Mouse (Mus musculus): ENCODE results near the gene 2410002F23Rik. TPM values are rescaled to one million over a fixed set of nuclear protein-coding genes. Genes with fewer than 3 reads are reported as not detected.
"Not testable (repeated sequence)": the region's sequence is repeated elsewhere in the genome, so short reads cannot be mapped to it uniquely, and the experiment has no call there.

2410002F23Rik gene
- total RNA-seq (2014; fragmentation: Nextera tagmentation) (113 and 114 TPM in 2 replicates), total RNA-seq (2017) (79.9 and 90.4 TPM in 2 replicates), polyA plus RNA-seq (2012) (276 and 317 TPM in 2 replicates)

DNA sequence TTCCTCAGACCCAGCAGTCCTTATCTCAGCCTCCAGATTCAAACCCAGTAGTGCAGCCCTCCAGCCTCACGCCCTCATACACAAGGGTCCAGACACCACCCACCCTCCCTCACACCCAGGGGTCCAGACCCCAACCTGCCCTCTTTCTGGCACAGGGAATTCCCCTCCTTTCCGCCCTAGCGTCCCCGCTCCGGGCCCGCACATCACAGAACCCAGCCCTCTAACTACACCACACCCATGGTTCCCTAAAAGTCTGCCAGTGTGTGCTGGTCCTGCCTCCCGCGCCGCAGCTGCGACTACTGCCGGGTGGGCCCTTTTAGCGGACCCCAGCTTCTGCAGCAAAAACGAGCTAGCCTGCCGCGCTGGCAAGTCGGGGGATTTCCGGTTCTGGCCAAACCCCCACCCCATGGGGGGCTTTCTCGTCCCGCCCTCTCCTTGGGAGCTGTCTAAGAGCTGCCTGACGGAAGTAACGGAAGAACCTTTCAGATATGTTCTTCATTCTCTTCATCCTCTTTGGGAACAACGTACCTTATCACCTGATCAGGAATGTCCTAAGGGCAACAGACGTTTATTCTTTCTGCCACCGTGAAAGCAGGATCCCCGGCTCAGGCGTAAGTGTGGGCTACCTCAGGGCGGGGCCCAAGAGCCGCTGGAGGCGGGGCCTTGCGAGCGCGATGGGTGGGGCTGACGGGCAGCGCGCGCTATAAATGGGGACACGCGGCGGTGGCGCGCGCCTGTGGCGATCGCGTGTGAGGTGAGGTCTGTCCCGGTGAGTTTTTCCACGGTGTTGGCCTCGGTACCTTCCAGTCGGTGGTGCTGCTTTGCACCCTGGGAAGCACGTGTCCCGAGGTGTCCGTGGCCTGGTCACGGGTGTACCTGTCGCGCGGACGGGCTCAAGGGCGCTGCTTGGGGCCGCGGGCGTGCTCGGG is at the start of gene 2410002F23Rik, which contains the start of gene 1700028J19Rik:
Gene 2410002F23Rik, plus strand, starts transcription at position 668 of the 929 bp plus-strand sequence.
Gene 1700028J19Rik, minus strand, starts transcription at position 641 of the 929 bp plus-strand sequence.
- Histone ChIP-seq H3K36me3 (replicated peaks) (peaks cover 42% of the 10 kb centered on the region), H3K4me3 (ENCODE audit: low read depth, low read length) (peak within 1 kb of the TSS; percentile 99), H3K4me1 (ENCODE audit: insufficient read depth, low read depth, low read length) (peaks cover 42% of the 10 kb centered on the region), H3K27me3 (ENCODE audit: insufficient read depth, low read length) (peaks cover 3% of the 10 kb centered on the region; the same call in 1 of the 2 replicates), H3K9me3 (replicated peaks) (no peaks in the 10 kb centered on the region)
- peak; percentile 62 for ATAC-seq (ENCODE audit: extremely low read depth, insufficient number of reproducible peaks, low FRiP score, poor library complexity, severe bottlenecking)
- TF ChIP-seq POLR2AphosphoS5 (IDR thresholded peaks at IDR 0.05; ENCODE audit: insufficient replicate concordance, low read depth, low read length) (peak; percentile 94; the same call in 1 of the 2 replicates), CTCF (IDR thresholded peaks at IDR 0.05; ENCODE audit: low read depth, low read length) (no peak)
- peak; percentile 90 for DNase-seq (ENCODE audit: low spot score)

DNA sequence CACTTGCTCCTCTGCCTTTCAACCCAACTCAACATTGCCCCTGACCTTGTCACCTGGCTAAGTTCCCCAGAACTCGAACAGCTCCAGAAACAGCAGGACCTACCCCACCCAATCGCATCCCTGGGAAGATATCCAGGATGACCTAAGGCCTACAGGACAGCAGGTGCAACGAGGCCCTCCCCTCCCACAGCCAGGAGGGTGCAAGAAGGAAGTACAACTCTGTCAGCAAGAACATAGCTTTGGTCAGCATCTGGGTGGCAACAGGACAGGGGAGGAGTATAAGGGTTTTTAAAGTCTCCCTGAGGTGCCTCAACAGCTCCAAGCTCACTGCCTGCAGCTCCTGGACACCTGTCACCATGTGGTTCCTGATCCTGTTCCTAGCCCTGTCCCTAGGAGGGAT is 48.6 kb upstream of the 2410002F23Rik start, which contains the start of gene Klk1b3:
Gene Klk1b3, plus strand, starts transcription at position 301 of the 400 bp plus-strand sequence.
- no peaks in the 10 kb centered on the region for H3K4me1 ChIP-seq (ENCODE audit: insufficient read depth, low read depth, low read length)
- ATAC-seq (ENCODE audit: extremely low read depth, insufficient number of reproducible peaks, low FRiP score, poor library complexity, severe bottlenecking) = no peak
- DNase-seq (ENCODE audit: low spot score) = no peak
- H3K4me3 ChIP-seq (ENCODE audit: low read depth, low read length) = no peak within 1 kb of the TSS
- TF ChIP-seq CTCF (IDR thresholded peaks at IDR 0.05; ENCODE audit: low read depth, low read length) = no peak
- no peaks in the 10 kb centered on the region for H3K36me3 ChIP-seq (replicated peaks)
- H3K27me3 ChIP-seq (ENCODE audit: insufficient read depth, low read length) = peaks cover 10% of the 10 kb centered on the region; the same call in 1 of the 2 replicates
- H3K9me3 ChIP-seq (replicated peaks) = no peaks in the 10 kb centered on the region

DNA sequence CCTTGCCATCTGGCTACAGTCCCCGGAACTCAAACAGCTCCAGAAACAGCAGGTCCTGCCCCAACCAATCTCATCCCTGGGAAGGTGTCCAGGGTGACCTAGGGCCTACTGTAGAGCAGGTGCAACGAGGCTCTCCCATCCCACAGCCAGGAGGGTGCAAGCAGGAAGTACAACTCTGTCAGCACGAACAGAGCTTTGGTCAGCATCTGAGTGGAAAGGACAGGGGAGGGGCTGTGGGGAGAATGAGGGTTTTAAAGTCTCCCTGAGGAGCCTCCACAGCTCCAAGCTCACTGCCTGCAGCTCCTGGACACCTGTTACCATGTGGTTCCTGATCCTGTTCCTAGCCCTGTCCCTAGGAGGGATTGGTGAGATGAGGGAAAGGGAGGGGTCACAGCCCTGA is 39.4 kb upstream of the 2410002F23Rik start, which contains the start of gene Klk1b4:
Gene Klk1b4, plus strand, starts transcription at position 301 of the 400 bp plus-strand sequence.
- not testable (repeated sequence) for ATAC-seq (ENCODE audit: extremely low read depth, insufficient number of reproducible peaks, low FRiP score, poor library complexity, severe bottlenecking); H3K27me3 ChIP-seq (ENCODE audit: insufficient read depth, low read length)

DNA sequence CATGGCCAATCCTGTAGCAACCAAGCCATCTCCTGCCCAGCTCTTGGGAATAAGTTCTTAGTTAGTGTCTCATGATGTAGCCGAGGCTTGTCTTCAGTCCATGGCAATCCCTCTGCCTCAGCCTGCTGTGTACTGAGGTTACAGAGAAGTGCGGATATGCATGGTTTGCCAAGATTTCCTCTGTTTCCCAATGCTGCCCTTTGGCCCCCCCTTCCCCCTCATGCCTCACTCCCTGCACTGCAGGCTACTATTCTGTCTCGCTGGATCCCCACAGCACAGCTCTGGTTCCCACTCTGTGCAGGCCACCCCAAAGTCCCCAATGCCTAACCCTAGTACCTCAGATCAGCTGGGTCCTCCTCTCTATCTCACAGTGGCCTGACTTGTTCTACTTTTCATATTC is 38.2 kb upstream of the 2410002F23Rik start:
- ATAC-seq (ENCODE audit: extremely low read depth, insufficient number of reproducible peaks, low FRiP score, poor library complexity, severe bottlenecking) (no peak), DNase-seq (ENCODE audit: low spot score) (no peak)
- Histone ChIP-seq H3K9me3 (replicated peaks) (no peaks in the 10 kb centered on the region), H3K4me1 (ENCODE audit: insufficient read depth, low read depth, low read length) (no peaks in the 10 kb centered on the region), H3K4me3 (ENCODE audit: low read depth, low read length) (no peak overlapping the region), H3K36me3 (replicated peaks) (no peaks in the 10 kb centered on the region), H3K27me3 (ENCODE audit: insufficient read depth, low read length) (peaks cover 3% of the 10 kb centered on the region; the same call in 1 of the 2 replicates)
- TF ChIP-seq GATA2 (IDR thresholded peaks at IDR 0.05; ENCODE audit: borderline replicate concordance, low read depth, low read length) = no peak
- TF ChIP-seq TAL1 (conservative IDR thresholded peaks at IDR 0.05; ENCODE audit: low read depth, low read length) = no peak
- no peak for TF ChIP-seq GATA1 (IDR thresholded peaks at IDR 0.05; ENCODE audit: borderline replicate concordance, low read length)
- TF ChIP-seq CTCF (IDR thresholded peaks at IDR 0.05; ENCODE audit: low read depth, low read length) = no peak

More for the DNA sequence above, 39.4 kb upstream of the 2410002F23Rik start, which contains the start of gene Klk1b4:
- H3K4me1 ChIP-seq (ENCODE audit: insufficient read depth, low read depth, low read length); DNase-seq (ENCODE audit: low spot score); H3K4me3 ChIP-seq (ENCODE audit: low read depth, low read length); H3K9me3 ChIP-seq (replicated peaks); H3K36me3 ChIP-seq (replicated peaks): not testable (repeated sequence)

DNA sequence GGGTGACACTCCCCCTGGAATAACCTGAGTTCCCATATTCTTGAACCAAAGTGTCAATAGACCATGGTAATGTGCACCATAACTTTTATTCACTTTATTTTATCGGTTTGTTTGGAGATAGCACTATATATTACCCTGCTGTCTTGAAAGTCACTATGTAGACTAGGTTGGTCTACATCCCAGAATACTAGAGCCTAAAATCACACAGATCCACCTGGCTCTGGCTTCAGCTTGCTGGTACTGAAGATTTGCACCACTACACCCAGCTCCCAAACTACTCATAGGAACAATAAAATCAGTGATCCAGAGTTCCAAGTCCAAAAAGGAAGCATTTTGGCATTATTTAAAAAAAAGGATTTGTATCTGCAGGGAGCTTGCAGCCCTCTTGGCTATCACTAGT is 30.9 kb upstream of the 2410002F23Rik start, which contains the start of gene Klk1b5:
Gene Klk1b5, plus strand, starts transcription at position 301 of the 400 bp plus-strand sequence.
- H3K27me3 ChIP-seq (ENCODE audit: insufficient read depth, low read length) = peaks cover 8% of the 10 kb centered on the region
- no peak for DNase-seq (ENCODE audit: low spot score)
- TF ChIP-seq POLR2AphosphoS5 (IDR thresholded peaks at IDR 0.05; ENCODE audit: insufficient replicate concordance, low read depth, low read length) = no peak
- no peak for TF ChIP-seq GATA2 (IDR thresholded peaks at IDR 0.05; ENCODE audit: borderline replicate concordance, low read depth, low read length)
- TF ChIP-seq GATA1 (IDR thresholded peaks at IDR 0.05; ENCODE audit: borderline replicate concordance, low read length) = no peak
- TF ChIP-seq CTCF (IDR thresholded peaks at IDR 0.05; ENCODE audit: low read depth, low read length) = no peak
- TF ChIP-seq TAL1 (conservative IDR thresholded peaks at IDR 0.05; ENCODE audit: low read depth, low read length) = no peak

DNA sequence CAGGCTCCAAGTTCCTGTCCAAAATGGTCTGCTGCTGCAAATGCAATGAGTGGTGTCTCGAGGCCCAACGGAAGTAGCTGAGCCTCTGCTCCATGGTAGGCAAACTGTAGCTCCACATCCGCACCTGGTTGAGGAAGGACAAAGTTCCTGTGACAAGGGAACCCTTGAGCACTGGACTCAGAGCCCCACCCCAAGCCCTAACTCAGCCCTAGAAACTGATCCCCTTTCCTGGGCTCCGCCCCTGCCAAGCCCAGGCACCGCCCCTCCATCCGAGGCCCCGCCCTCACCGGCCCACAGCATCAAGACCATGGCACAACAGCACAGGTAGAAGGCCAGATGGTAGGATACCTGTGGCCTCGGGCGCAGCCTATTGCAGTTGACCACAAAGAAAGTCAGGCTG is 24.9 kb upstream of the 2410002F23Rik start:
- not testable (repeated sequence) for H3K4me3 ChIP-seq (ENCODE audit: low read depth, low read length); H3K9me3 ChIP-seq (replicated peaks); H3K4me1 ChIP-seq (ENCODE audit: insufficient read depth, low read depth, low read length); DNase-seq (ENCODE audit: low spot score); H3K36me3 ChIP-seq (replicated peaks); ATAC-seq (ENCODE audit: extremely low read depth, insufficient number of reproducible peaks, low FRiP score, poor library complexity, severe bottlenecking)
- H3K27me3 ChIP-seq (ENCODE audit: insufficient read depth, low read length) = peaks cover 13% of the 10 kb centered on the region; the same call in 1 of the 2 replicates

More for the DNA sequence above, 30.9 kb upstream of the 2410002F23Rik start, which contains the start of gene Klk1b5:
- H3K4me1 ChIP-seq (ENCODE audit: insufficient read depth, low read depth, low read length) = no peaks in the 10 kb centered on the region
- ATAC-seq (ENCODE audit: extremely low read depth, insufficient number of reproducible peaks, low FRiP score, poor library complexity, severe bottlenecking) = no peak
- no peak within 1 kb of the TSS for H3K4me3 ChIP-seq (ENCODE audit: low read depth, low read length)
- H3K9me3 ChIP-seq (replicated peaks) = no peaks in the 10 kb centered on the region
- no peaks in the 10 kb centered on the region for H3K36me3 ChIP-seq (replicated peaks)

DNA sequence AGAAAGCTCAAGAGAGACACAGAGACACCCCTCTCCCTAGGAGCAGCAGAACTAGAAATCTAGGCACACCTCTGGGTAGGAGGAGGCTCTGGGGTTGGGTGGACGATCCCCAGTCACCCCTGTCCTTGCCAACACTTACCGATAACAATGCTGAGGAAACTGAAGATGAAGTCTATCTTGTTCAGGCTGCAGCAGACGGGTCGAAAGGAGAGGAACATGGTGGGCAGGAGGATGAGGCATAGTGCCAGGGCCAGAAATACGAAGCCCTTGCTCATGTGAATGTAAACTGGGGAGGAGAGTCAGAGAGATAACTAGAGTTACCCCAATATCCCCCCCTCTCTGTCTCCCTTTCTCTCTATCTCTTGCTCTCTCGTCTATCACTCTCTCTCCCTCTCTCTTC is 24.2 kb upstream of the 2410002F23Rik start:
- not testable (repeated sequence) for DNase-seq (ENCODE audit: low spot score); ATAC-seq (ENCODE audit: extremely low read depth, insufficient number of reproducible peaks, low FRiP score, poor library complexity, severe bottlenecking); H3K4me1 ChIP-seq (ENCODE audit: insufficient read depth, low read depth, low read length); H3K36me3 ChIP-seq (replicated peaks); H3K4me3 ChIP-seq (ENCODE audit: low read depth, low read length); H3K9me3 ChIP-seq (replicated peaks)
- H3K27me3 ChIP-seq (ENCODE audit: insufficient read depth, low read length) = peaks cover 19% of the 10 kb centered on the region; the same call in 1 of the 2 replicates

Measured in G1E (cell line).